Mouse (Mus musculus): ENCODE results near the gene Zbtb38. TPM values are rescaled to one million over a fixed set of nuclear protein-coding genes. Genes with fewer than 3 reads are reported as not detected.

Gene Zbtb38
- total RNA-seq, 1 experiment from 2014 or later: 52.1 TPM

GRCm38 (mm10) chr9:96638508-96638907 lies 114.1 kb downstream of the Zbtb38 start:
- peak; percentile 27 for DNase-seq

GRCm38 (mm10) chr9:96637157-96637548 lies 115.5 kb downstream of the Zbtb38 start:
- DNase-seq: no peak

GRCm38 (mm10) chr9:96636423-96637156 lies 116.0 kb downstream of the Zbtb38 start:
- no peak for DNase-seq

- no peak for DNase-seq
These were observed 116.7 kb downstream of the Zbtb38 start for GRCm38 (mm10) chr9:96635899-96636298.

GRCm38 (mm10) chr9:96635176-96635575 lies 117.5 kb downstream of the Zbtb38 start:
- DNase-seq: no peak

GRCm38 (mm10) chr9:96633771-96634170 lies 118.9 kb downstream of the Zbtb38 start:
- no peak for DNase-seq

Other genes with a start within 250 kb of the Zbtb38 start
- not detected in 2 replicates for gene Gm28729, start 227.6 kb downstream of the Zbtb38 start, total RNA-seq (2021)
- 9.7 and 11.9 TPM in 2 replicates for gene Rasa2, start 121.2 kb downstream of the Zbtb38 start, total RNA-seq (2021)
- 8.0 and 8.4 TPM in 2 replicates for gene Pxylp1, start 139.8 kb upstream of the Zbtb38 start, total RNA-seq (2021)